Mouse (Mus musculus): ENCODE data around the gene Chmp4b. TPM values are rescaled to one million over a fixed set of nuclear protein-coding genes. Genes with fewer than 3 reads are reported as not detected.

The Chmp4b gene
- polyA plus RNA-seq, 1 experiment from 2014 or later: 27.2 TPM

GRCm38 (mm10) chr2:154670106-154670505, 18.6 kb downstream of the Chmp4b start:
- Histone ChIP-seq H3K27me3 (no peaks in the 10 kb centered on the region), H3K4me1 (0 out of 2 replicates have a peak, but pooled peaks cover 7% of the 10 kb centered on the region), H3K4me2 (no peak overlapping the region), H3K9ac (no peak overlapping the region), H3K4me3 (no peak overlapping the region), H3K27ac (no peak overlapping the region), H3K9me3 (no peaks in the 10 kb centered on the region), H3K36me3 (no peaks in the 10 kb centered on the region)
- WGBS: 61% methylated on average over 4 of the region's 4 CpGs
- ATAC-seq (ENCODE audit: borderline replicate concordance, extremely low read depth, low FRiP score, low TSS enrichment): no peak

DNA sequence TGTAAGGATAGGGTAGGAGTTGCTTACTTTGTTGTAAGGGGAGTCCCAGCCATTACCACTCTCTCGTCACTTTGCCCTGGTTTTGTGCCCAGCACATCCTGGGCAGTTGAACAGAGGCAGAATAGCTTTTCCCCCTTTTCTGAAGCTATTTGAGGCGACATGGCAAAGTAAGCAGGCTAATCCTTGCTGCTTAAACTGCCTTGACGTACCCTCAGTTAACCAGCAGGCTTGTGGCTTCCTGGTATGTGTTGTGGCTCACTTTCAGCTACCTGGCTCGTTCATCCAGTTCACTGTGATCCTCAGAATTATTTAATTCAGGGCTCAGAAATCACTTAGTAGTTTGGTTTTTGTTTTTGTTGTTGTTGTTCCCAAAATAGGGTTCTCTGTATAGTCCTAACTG, 19.2 kb downstream of the Chmp4b start:
- Histone ChIP-seq H3K36me3 (no peaks in the 10 kb centered on the region), H3K9ac (no peak overlapping the region), H3K27ac (no peak overlapping the region), H3K9me3 (no peaks in the 10 kb centered on the region), H3K4me2 (no peak overlapping the region), H3K4me3 (no peak overlapping the region), H3K4me1 (0 out of 2 replicates have a peak, but pooled peaks cover 7% of the 10 kb centered on the region), H3K27me3 (no peaks in the 10 kb centered on the region)
- no peak for ATAC-seq (ENCODE audit: borderline replicate concordance, extremely low read depth, low FRiP score, low TSS enrichment)
- 80% methylated on average over 4 of the region's 4 CpGs for WGBS

DNA sequence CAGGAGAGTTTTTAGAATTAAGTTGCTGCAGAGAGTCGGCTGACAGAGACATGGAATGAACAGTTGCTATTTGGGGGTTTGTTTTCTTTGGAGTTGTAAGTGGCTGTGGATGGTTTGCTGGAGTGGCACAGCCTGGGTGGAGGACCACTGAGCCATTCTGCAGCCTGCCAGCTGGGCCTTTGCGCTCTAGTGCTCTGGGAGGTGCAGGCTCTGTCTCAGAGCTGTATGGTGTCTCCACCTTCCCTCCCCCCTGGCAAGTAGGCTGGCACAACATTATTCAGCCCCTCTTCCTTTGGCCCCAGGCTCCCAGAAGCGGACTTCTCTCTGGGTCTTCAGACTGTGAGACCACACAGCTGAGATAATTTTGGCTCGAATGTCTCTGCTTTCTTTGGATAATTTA, 22.5 kb downstream of the Chmp4b start:
- H3K36me3 ChIP-seq: no peaks in the 10 kb centered on the region
- H3K27ac ChIP-seq: peak overlapping the region; percentile 20; the same call in 1 of the 2 replicates
- WGBS: 63% methylated on average over 4 of the region's 4 CpGs
- no peaks in the 10 kb centered on the region for H3K9me3 ChIP-seq
- H3K4me3 ChIP-seq: no peak overlapping the region
- ATAC-seq (ENCODE audit: borderline replicate concordance, extremely low read depth, low FRiP score, low TSS enrichment): no peak
- no peak overlapping the region for H3K9ac ChIP-seq
- no peak overlapping the region for H3K4me2 ChIP-seq
- peaks cover 31% of the 10 kb centered on the region for H3K4me1 ChIP-seq
- H3K27me3 ChIP-seq: no peaks in the 10 kb centered on the region

GRCm38 (mm10) chr2:154676653-154677609, 25.4 kb downstream of the Chmp4b start:
- Histone ChIP-seq H3K27me3 (no peaks in the 10 kb centered on the region), H3K36me3 (no peaks in the 10 kb centered on the region), H3K27ac (peak overlapping the region; percentile 93), H3K4me3 (peak overlapping the region; percentile 15; the same call in 1 of the 2 replicates), H3K4me1 (peaks cover 34% of the 10 kb centered on the region), H3K4me2 (peak overlapping the region; percentile 47), H3K9ac (peak overlapping the region; percentile 20; the same call in 1 of the 2 replicates), H3K9me3 (no peaks in the 10 kb centered on the region)
- 49% methylated on average over 19 of the region's 19 CpGs for WGBS
- peak; percentile 66 for ATAC-seq (ENCODE audit: borderline replicate concordance, extremely low read depth, low FRiP score, low TSS enrichment)

- peak overlapping the region; percentile 15 for H3K4me3 ChIP-seq
- H3K9ac ChIP-seq: no peak overlapping the region; the same call in 1 of the 2 replicates
- H3K4me1 ChIP-seq: peaks cover 34% of the 10 kb centered on the region
Measured at GRCm38 (mm10) chr2:154677651-154678139, 26.2 kb downstream of the Chmp4b start.

GRCm38 (mm10) chr2:154678995-154679394, 27.5 kb downstream of the Chmp4b start:
- Histone ChIP-seq H3K4me3 (no peak overlapping the region), H3K9me3 (no peaks in the 10 kb centered on the region), H3K27ac (no peak overlapping the region), H3K4me1 (peaks cover 28% of the 10 kb centered on the region), H3K36me3 (no peaks in the 10 kb centered on the region), H3K9ac (no peak overlapping the region), H3K27me3 (no peaks in the 10 kb centered on the region), H3K4me2 (no peak overlapping the region)
- ATAC-seq (ENCODE audit: borderline replicate concordance, extremely low read depth, low FRiP score, low TSS enrichment): no peak
- 67% methylated on average over 3 of the region's 3 CpGs for WGBS

More at GRCm38 (mm10) chr2:154677651-154678139, 26.2 kb downstream of the Chmp4b start:
- no peaks in the 10 kb centered on the region for H3K36me3 ChIP-seq
- no peaks in the 10 kb centered on the region for H3K9me3 ChIP-seq
- no peaks in the 10 kb centered on the region for H3K27me3 ChIP-seq
- peak; percentile 81 for ATAC-seq (ENCODE audit: borderline replicate concordance, extremely low read depth, low FRiP score, low TSS enrichment)
- peak overlapping the region; percentile 47 for H3K4me2 ChIP-seq
- peak overlapping the region; percentile 93 for H3K27ac ChIP-seq
- 9% methylated on average over 10 of the region's 10 CpGs for WGBS

DNA sequence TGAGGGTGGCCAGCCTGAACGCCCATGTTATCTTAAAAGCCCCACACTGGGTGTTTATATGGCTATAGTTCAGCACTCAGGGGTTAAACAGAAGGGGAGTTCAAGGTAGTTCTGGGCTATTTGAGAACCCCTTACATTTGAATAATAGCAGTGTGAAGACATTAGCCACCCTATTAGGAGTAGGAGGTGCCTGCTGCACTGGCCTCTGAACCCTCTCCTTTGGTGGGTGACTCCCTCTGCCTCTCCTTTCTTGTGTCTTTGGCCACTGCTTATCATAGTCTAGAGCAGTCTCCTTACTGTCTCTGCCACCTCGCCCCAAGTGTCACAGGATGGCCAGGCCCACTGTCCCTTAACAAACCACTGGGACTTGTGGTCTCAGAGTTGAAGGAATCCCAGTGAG, 28.8 kb downstream of the Chmp4b start:
- no peak overlapping the region for H3K4me2 ChIP-seq
- peaks cover 27% of the 10 kb centered on the region for H3K4me1 ChIP-seq
- no peak for ATAC-seq (ENCODE audit: borderline replicate concordance, extremely low read depth, low FRiP score, low TSS enrichment)
- no peak overlapping the region for H3K27ac ChIP-seq
- H3K9me3 ChIP-seq: no peaks in the 10 kb centered on the region
- H3K4me3 ChIP-seq: no peak overlapping the region
- no peaks in the 10 kb centered on the region; the same call in 1 of the 2 replicates for H3K36me3 ChIP-seq
- no peak overlapping the region for H3K9ac ChIP-seq
- WGBS: 78% methylated on average over 2 of the region's 2 CpGs
- no peaks in the 10 kb centered on the region for H3K27me3 ChIP-seq

DNA sequence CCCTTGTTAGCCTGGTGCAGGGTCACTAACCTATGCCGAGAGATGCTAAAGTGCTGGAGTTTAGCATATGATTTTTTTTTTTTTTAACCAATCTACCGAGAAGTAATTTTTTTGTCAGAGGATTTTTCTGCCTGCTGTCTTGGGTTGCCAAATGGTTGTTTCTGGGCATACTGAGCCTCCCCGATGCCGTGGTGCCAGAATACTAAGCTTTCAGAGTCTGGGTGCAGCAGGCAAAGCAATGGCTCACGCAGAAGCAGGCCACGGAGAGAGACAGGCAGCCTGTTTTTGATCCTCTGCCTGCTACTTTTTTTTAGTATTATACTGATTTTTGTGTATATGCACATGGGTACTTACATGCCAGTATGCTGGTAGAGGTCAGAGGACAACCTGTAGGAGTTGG, 29.4 kb downstream of the Chmp4b start:
- H3K4me1 ChIP-seq: peaks cover 27% of the 10 kb centered on the region

DNA sequence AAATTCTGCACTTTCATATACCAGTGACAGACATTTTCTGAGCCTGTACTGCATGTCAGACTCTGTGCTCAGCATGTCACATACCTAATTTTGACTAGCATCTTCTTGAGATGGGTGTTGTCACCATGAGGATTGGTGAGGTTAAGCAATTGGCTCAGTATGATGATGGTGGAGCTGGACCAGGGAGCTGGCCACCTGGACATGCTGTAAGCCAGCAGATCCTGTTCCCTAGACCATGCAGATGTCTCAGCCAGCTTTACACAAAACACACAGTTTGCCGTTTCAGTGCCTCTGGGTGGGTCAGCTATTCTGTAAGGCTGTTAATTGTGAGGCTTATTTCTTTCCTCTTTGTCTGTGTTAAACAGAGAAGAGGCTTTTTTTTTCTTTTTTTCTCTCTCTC, 31.2 kb downstream of the Chmp4b start:
- H3K27ac ChIP-seq: no peak overlapping the region
- H3K27me3 ChIP-seq: no peaks in the 10 kb centered on the region
- no peaks in the 10 kb centered on the region for H3K9me3 ChIP-seq
- H3K4me3 ChIP-seq: no peak overlapping the region
- H3K36me3 ChIP-seq: no peaks in the 10 kb centered on the region; the same call in 1 of the 2 replicates
- no peak overlapping the region for H3K9ac ChIP-seq
- WGBS: 60% methylated on average over 1 of the region's 1 CpGs
- no peak overlapping the region for H3K4me2 ChIP-seq
- H3K4me1 ChIP-seq: peaks cover 12% of the 10 kb centered on the region
- no peak for ATAC-seq (ENCODE audit: borderline replicate concordance, extremely low read depth, low FRiP score, low TSS enrichment)

More for the DNA sequence above, 29.4 kb downstream of the Chmp4b start:
- no peak overlapping the region for H3K4me3 ChIP-seq
- 84% methylated on average over 6 of the region's 6 CpGs for WGBS
- H3K4me2 ChIP-seq: no peak overlapping the region
- no peaks in the 10 kb centered on the region; the same call in 1 of the 2 replicates for H3K36me3 ChIP-seq
- no peak overlapping the region for H3K9ac ChIP-seq
- no peak for ATAC-seq (ENCODE audit: borderline replicate concordance, extremely low read depth, low FRiP score, low TSS enrichment)
- no peaks in the 10 kb centered on the region for H3K9me3 ChIP-seq
- no peaks in the 10 kb centered on the region for H3K27me3 ChIP-seq
- H3K27ac ChIP-seq: no peak overlapping the region

DNA sequence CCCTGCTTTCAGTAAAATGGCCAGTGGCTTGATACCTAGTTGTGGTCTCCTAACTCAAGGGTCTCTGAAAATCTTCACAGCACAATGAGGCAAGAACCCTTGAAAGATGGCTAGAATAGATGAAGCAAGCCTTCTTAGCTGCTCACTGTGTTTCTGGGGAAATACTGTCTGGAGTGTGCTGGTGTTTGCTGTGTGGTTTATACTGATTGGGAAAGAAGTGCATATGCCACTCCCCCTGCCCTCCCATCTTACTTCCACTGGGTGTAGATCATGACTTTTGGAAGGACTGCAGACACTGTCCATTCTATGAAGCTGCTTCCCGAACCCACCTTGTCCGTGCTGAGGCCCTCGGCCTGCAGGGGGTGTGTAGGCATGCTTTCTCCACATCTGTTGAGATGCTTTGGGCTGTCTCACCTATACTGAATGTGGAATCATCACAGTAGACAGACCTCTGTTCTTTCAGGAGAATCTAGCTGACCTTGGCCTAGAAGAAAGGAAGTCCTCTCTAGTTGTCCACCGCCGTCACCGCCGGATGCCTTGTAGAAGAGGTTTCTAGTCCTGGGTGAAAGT, 33.5 kb downstream of the Chmp4b start:
- 96% methylated on average over 7 of the region's 7 CpGs for WGBS
- H3K27me3 ChIP-seq: no peaks in the 10 kb centered on the region
- peaks cover 4% of the 10 kb centered on the region; the same call in 1 of the 2 replicates for H3K36me3 ChIP-seq
- no peak overlapping the region for H3K4me3 ChIP-seq
- no peaks in the 10 kb centered on the region for H3K4me1 ChIP-seq
- H3K4me2 ChIP-seq: no peak overlapping the region
- no peak for ATAC-seq (ENCODE audit: borderline replicate concordance, extremely low read depth, low FRiP score, low TSS enrichment)
- no peaks in the 10 kb centered on the region for H3K9me3 ChIP-seq
- no peak overlapping the region for H3K27ac ChIP-seq
- H3K9ac ChIP-seq: no peak overlapping the region

GRCm38 (mm10) chr2:154685772-154686171, 34.3 kb downstream of the Chmp4b start:
- Histone ChIP-seq H3K4me3 (no peak overlapping the region), H3K4me1 (no peaks in the 10 kb centered on the region), H3K4me2 (no peak overlapping the region), H3K27ac (no peak overlapping the region), H3K9ac (no peak overlapping the region), H3K27me3 (no peaks in the 10 kb centered on the region), H3K9me3 (no peaks in the 10 kb centered on the region), H3K36me3 (peaks cover 12% of the 10 kb centered on the region)
- ATAC-seq (ENCODE audit: borderline replicate concordance, extremely low read depth, low FRiP score, low TSS enrichment): no peak
- 81% methylated on average over 3 of the region's 3 CpGs for WGBS

- Histone ChIP-seq H3K4me3 (no peak overlapping the region), H3K9ac (no peak overlapping the region), H3K4me2 (no peak overlapping the region), H3K27me3 (no peaks in the 10 kb centered on the region), H3K9me3 (no peaks in the 10 kb centered on the region), H3K27ac (no peak overlapping the region), H3K36me3 (peaks cover 20% of the 10 kb centered on the region), H3K4me1 (no peaks in the 10 kb centered on the region)
- 79% methylated on average over 3 of the region's 3 CpGs for WGBS
- ATAC-seq (ENCODE audit: borderline replicate concordance, extremely low read depth, low FRiP score, low TSS enrichment): no peak
Measured at GRCm38 (mm10) chr2:154686819-154687218, 35.3 kb downstream of the Chmp4b start.
